Mouse (Mus musculus): ENCODE results near the gene Eme1. TPM values are rescaled to one million over a fixed set of nuclear protein-coding genes. Genes with fewer than 3 reads are reported as not detected.

Gene Eme1
- polyA plus RNA-seq, 1 experiment from 2014 or later = 11.0 TPM

- H3K9ac ChIP-seq = no peak overlapping the region
- H3K27ac ChIP-seq (replicated peaks) = no peak overlapping the region
- no peak overlapping the region for H3K4me3 ChIP-seq (replicated peaks)
- H3K36me3 ChIP-seq (replicated peaks) = no peaks in the 10 kb centered on the region
- 29% methylated on average over 4 of the region's 4 CpGs for WGBS (ENCODE audit: insufficient replicate concordance)
- no peak overlapping the region for H3K4me2 ChIP-seq
- H3K27me3 ChIP-seq = no peaks in the 10 kb centered on the region
- no peaks in the 10 kb centered on the region for H3K4me1 ChIP-seq (replicated peaks)
- no peaks in the 10 kb centered on the region for H3K9me3 ChIP-seq (replicated peaks)
- no peak for ATAC-seq (ENCODE audit: insufficient read depth)
Observed at GRCm38 (mm10) chr11:94615494-94615893, 38.3 kb downstream of the Eme1 start.

DNA sequence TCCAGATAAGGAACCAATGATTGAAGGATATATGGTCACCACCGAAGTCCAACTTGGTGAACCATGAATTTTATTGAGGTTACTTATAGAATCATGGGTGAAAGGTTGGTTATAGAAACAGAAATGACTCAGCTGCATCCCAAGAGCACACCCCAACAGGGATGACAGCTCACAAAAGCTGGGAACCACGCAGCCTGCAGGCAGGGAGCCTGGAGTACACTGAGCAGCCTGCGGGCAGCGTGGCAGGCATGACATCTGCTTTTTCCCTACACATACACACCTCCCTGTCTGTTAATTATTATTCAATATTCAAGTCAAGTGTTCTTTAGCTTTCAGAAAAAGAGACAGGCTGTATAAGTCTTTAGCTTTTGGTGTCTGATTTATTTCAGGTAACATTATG lies 39.2 kb downstream of the Eme1 start:
- H3K27ac ChIP-seq (replicated peaks) = no peak overlapping the region
- H3K4me2 ChIP-seq = no peak overlapping the region
- H3K4me3 ChIP-seq (replicated peaks) = no peak overlapping the region
- no peaks in the 10 kb centered on the region for H3K4me1 ChIP-seq (replicated peaks)
- no peaks in the 10 kb centered on the region for H3K27me3 ChIP-seq
- no peaks in the 10 kb centered on the region for H3K9me3 ChIP-seq (replicated peaks)
- WGBS (ENCODE audit: insufficient replicate concordance) = 62% methylated on average over 4 of the region's 4 CpGs
- ATAC-seq (ENCODE audit: insufficient read depth) = no peak
- H3K36me3 ChIP-seq (replicated peaks) = no peaks in the 10 kb centered on the region
- H3K9ac ChIP-seq = no peak overlapping the region

DNA sequence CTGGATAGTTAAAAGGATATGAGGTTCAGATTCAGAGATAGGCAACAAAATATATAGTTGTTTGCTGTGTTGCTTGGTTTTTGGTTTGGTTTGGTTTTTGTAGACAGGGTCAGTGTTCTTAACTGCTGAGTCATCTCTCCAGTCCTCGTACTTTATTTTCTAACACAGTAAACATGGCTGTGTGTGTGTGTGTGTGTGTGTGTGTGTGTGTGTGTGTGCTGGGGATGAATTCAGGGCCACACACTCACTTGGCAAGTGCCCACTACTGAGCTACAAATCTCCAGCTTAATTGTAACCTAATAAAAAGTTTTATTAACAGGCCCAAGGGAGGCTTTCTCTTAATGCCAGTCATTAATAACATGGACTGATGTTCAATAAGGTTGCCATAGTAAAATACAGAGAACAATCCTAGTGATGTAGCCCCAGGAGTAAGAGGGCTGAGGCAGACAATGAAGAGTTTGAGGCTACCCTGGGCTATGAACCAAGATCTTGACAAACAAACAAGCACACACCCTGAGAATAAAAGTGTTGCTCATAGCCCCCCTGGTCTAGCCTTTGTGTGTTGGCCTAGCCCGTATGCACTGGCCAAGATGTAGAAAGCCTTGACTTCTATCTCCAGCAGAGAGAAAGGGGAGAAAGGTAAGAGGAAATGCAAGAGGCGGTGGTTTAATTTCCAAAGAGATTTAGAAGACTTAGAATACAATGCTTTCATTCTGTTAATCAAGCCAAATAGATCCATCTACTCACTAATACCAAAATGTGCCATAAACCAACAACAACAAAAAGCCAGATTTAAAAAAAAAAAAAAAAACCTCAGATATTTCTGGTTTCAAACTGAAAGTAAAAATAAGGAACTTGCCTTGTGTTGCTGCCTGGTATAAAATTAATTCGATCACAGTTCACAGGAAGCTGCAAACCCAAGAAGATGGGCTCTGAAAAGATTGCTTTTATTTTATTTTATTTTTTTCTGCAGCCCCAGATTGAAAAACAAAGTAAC lies 42.7 kb downstream of the Eme1 start:
- ATAC-seq (ENCODE audit: insufficient read depth) = no peak
- 41% methylated on average over 4 of the region's 4 CpGs for WGBS (ENCODE audit: insufficient replicate concordance)
- no peak overlapping the region for H3K4me3 ChIP-seq (replicated peaks)

DNA sequence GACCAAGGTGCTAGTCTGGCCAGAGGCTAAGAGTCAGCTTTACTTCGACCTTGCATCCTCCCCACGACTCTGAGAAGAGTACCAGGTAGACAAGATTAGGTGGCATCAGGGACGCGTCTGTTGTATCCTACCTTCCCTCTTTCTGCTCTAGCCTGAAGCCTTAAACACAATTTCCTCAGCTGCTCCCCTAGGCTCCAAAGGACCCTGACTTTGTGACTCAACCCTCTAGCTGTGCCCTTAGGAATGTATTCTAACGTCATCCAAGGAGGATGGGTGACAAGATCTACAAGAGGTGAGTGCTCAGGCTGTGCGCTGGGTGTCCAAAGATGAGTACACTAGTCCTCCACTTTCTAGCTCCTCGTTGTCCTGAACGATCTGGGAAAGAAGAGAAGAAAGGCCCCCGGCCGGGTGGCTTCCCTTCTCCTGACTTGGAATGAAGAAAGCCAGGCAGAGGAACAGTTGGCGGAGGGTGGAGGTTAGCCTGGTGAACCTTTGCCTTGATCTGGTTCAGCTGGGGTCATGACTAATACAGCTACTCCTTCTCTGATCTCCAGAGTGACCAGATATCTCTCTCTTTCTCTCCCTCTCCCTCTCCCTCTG lies 51.3 kb downstream of the Eme1 start:
- ATAC-seq (ENCODE audit: insufficient read depth) = no peak
- 62% methylated on average over 11 of the region's 11 CpGs for WGBS (ENCODE audit: insufficient replicate concordance)
- no peak overlapping the region for H3K4me3 ChIP-seq (replicated peaks)
- H3K4me2 ChIP-seq = peak overlapping the region; percentile 68
- no peaks in the 10 kb centered on the region for H3K36me3 ChIP-seq (replicated peaks)
- H3K9me3 ChIP-seq (replicated peaks) = no peaks in the 10 kb centered on the region
- H3K9ac ChIP-seq = no peak overlapping the region
- H3K4me1 ChIP-seq (replicated peaks) = peaks cover 20% of the 10 kb centered on the region
- H3K27me3 ChIP-seq = no peaks in the 10 kb centered on the region; the same call in 1 of the 2 replicates
- H3K27ac ChIP-seq (replicated peaks) = no peak overlapping the region

More for the DNA sequence above, 42.7 kb downstream of the Eme1 start:
- Histone ChIP-seq H3K36me3 (replicated peaks) (no peaks in the 10 kb centered on the region), H3K9ac (no peak overlapping the region), H3K9me3 (replicated peaks) (no peaks in the 10 kb centered on the region), H3K27me3 (no peaks in the 10 kb centered on the region), H3K4me2 (no peak overlapping the region), H3K4me1 (replicated peaks) (no peaks in the 10 kb centered on the region), H3K27ac (replicated peaks) (no peak overlapping the region)

DNA sequence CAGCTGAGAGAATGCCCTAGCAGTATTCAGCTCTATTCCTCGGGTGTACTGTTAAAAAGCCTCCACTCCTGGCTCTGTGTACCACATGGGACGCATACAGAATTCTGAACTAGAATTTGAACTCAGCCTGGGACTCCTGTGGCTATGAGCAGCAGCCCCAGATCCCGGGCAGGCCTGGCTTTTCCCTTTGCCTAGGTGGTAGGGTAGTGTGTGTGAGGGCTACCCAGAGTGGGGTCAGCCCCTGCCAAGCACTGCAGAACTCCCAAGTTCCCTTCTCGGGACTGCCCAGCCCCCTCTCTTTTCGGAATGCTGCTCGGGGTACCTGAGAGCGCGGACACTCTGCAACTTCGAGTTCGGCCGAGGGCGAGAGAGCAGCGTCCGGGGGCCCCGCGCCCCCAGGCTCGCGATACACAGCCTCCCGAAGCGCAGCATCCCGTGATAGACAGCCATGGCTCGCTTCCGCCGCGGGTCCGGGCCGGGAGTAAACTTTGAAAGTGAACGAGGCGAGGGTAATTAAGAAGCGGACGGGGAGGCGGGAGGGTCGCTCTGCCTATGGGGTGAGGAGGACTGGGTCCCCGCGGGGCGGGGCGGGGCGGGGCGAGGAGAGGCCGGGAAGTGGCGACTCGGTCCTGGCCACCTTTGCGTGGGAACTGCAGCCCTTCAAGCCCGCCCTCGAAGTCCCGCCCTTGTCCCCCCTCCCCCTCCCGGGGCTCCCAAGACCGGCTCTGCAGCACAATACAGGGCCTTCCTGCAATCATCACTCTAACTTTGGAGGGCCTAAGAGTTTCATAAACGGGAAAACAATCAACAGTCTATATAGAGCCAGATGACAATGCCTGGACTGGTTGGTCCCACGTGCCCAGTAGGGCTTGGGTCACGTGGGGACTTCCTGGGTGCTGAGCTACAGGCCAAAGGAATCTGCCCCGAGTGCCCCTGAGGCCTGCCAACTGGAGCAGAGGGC lies 52.2 kb downstream of the Eme1 start, which contains the start of gene Acsf2:
Gene Acsf2, minus strand, starts transcription at position 551 of the 961 bp plus-strand sequence.
- no peaks in the 10 kb centered on the region; the same call in 1 of the 2 replicates for H3K27me3 ChIP-seq
- no peak within 1 kb of the TSS for H3K27ac ChIP-seq (replicated peaks)
- peak within 1 kb of the TSS; percentile 68 for H3K4me2 ChIP-seq
- H3K9ac ChIP-seq = peak within 1 kb of the TSS; percentile 32; the same call in 1 of the 2 replicates
- no peaks in the 10 kb centered on the region for H3K9me3 ChIP-seq (replicated peaks)
- H3K4me1 ChIP-seq (replicated peaks) = peaks cover 21% of the 10 kb centered on the region
- 1% methylated on average over 52 of the region's 52 CpGs for WGBS (ENCODE audit: insufficient replicate concordance)
- H3K36me3 ChIP-seq (replicated peaks) = no peaks in the 10 kb centered on the region
- peak within 1 kb of the TSS; percentile 52 for H3K4me3 ChIP-seq (replicated peaks)
- ATAC-seq (ENCODE audit: insufficient read depth) = peak; percentile 80

- H3K36me3 ChIP-seq (replicated peaks) = no peaks in the 10 kb centered on the region
- ATAC-seq (ENCODE audit: insufficient read depth) = no peak
- peaks cover 22% of the 10 kb centered on the region for H3K4me1 ChIP-seq (replicated peaks)
- no peaks in the 10 kb centered on the region for H3K9me3 ChIP-seq (replicated peaks)
- H3K9ac ChIP-seq = no peak overlapping the region
- no peak overlapping the region for H3K4me3 ChIP-seq (replicated peaks)
- H3K27ac ChIP-seq (replicated peaks) = no peak overlapping the region
- H3K4me2 ChIP-seq = no peak overlapping the region
- WGBS (ENCODE audit: insufficient replicate concordance) = 74% methylated on average over 7 of the region's 7 CpGs
- H3K27me3 ChIP-seq = no peaks in the 10 kb centered on the region; the same call in 1 of the 2 replicates
Observed at GRCm38 (mm10) chr11:94600447-94600846, 53.3 kb downstream of the Eme1 start.

- Histone ChIP-seq H3K4me1 (replicated peaks) (peaks cover 22% of the 10 kb centered on the region), H3K4me3 (replicated peaks) (no peak overlapping the region), H3K9me3 (replicated peaks) (no peaks in the 10 kb centered on the region), H3K4me2 (no peak overlapping the region), H3K27me3 (no peaks in the 10 kb centered on the region; the same call in 1 of the 2 replicates), H3K36me3 (replicated peaks) (no peaks in the 10 kb centered on the region), H3K9ac (no peak overlapping the region), H3K27ac (replicated peaks) (no peak overlapping the region)
- 56% methylated on average over 6 of the region's 6 CpGs for WGBS (ENCODE audit: insufficient replicate concordance)
- no peak for ATAC-seq (ENCODE audit: insufficient read depth)
Observed at GRCm38 (mm10) chr11:94598437-94599120, 55.2 kb downstream of the Eme1 start.

GRCm38 (mm10) chr11:94597319-94597718 lies 56.4 kb downstream of the Eme1 start:
- WGBS (ENCODE audit: insufficient replicate concordance) = 67% methylated on average over 4 of the region's 4 CpGs
- peaks cover 20% of the 10 kb centered on the region for H3K4me1 ChIP-seq (replicated peaks)
- H3K36me3 ChIP-seq (replicated peaks) = no peaks in the 10 kb centered on the region
- no peaks in the 10 kb centered on the region; the same call in 1 of the 2 replicates for H3K27me3 ChIP-seq
- H3K27ac ChIP-seq (replicated peaks) = no peak overlapping the region
- H3K4me3 ChIP-seq (replicated peaks) = no peak overlapping the region
- H3K9me3 ChIP-seq (replicated peaks) = no peaks in the 10 kb centered on the region
- no peak for ATAC-seq (ENCODE audit: insufficient read depth)
- H3K4me2 ChIP-seq = no peak overlapping the region
- H3K9ac ChIP-seq = no peak overlapping the region

- Histone ChIP-seq H3K4me3 (replicated peaks) (no peak overlapping the region), H3K9me3 (replicated peaks) (no peaks in the 10 kb centered on the region), H3K27ac (replicated peaks) (no peak overlapping the region), H3K27me3 (no peaks in the 10 kb centered on the region), H3K36me3 (replicated peaks) (no peaks in the 10 kb centered on the region), H3K9ac (no peak overlapping the region), H3K4me2 (no peak overlapping the region), H3K4me1 (replicated peaks) (peaks cover 15% of the 10 kb centered on the region)
- no peak for ATAC-seq (ENCODE audit: insufficient read depth)
- 49% methylated on average over 7 of the region's 7 CpGs for WGBS (ENCODE audit: insufficient replicate concordance)
Observed at GRCm38 (mm10) chr11:94596311-94596852, 57.4 kb downstream of the Eme1 start.

Measured in liver, embryonic 15.5 days (tissue).